Mouse (Mus musculus) heart, postnatal 25 days (tissue): Measurements from ENCODE around the gene Srsf10. TPM values are rescaled to one million over a fixed set of nuclear protein-coding genes. Genes with fewer than 3 reads are reported as not detected.

ENCODE experiments used
- DNase-seq: peaks from one replicate; pipeline ENCODE4 v3.0.0; 2022; ENCODE audit warnings: low spot score
- intact Hi-C: fragments of 180-260 bp; cut with DNase I; formaldehyde crosslinking; loops from one replicate; pipeline ENCODE4 v1.15.1; 2025
- total RNA-seq, 2 experiments: library from RNA; stranded (reverse); gene quantifications; 2 replicates each; pipeline ENCODE4 v1.2.3; 2021

Gene Srsf10
- 10 to 100 TPM; 41.7 to 47.7 TPM for total RNA-seq

DNA sequence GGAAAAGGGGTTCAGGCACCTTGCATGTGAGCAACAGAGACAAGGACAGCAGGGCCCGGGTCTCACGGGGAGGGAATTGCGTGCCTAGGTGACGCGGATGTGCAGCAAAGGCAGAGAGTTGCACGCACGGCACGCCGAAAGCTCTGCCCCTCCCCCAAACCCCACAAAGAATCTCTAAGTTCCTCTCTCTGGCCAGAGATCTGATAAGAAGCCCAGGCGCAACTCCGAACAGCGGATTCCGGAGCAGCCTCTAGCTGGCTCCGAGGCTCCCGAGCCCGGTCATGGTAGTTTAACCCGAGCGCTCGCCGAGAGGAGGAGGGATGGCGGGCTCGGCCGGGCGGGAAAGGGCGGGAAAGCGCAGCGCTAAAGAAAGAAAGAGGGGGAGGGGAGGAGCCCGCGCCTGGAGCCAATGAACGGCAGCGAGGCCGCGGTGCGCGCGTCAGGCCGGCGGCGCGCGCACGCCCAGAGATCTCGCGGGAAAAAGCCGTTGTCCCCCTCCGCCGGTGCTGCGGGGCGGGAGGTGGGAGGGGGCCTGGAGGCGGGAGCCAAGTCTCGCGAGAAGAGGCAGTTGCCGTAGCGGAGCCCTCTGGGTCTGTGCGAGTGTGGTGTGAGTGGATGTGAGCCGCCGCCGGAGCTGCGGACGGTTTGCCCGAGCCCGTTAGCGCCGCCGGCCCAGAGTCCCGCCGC, at the start of gene Srsf10:
Srsf10 (plus strand) TSS at position 212 of the 687 bp plus-strand sequence.
- intact Hi-C loops: loop anchor here (1.0 kb wide), 1 partner anchor 18 kb away; the partner anchor contains the start of gene Pnrc2
- DNase-seq: peak; percentile 91

DNA sequence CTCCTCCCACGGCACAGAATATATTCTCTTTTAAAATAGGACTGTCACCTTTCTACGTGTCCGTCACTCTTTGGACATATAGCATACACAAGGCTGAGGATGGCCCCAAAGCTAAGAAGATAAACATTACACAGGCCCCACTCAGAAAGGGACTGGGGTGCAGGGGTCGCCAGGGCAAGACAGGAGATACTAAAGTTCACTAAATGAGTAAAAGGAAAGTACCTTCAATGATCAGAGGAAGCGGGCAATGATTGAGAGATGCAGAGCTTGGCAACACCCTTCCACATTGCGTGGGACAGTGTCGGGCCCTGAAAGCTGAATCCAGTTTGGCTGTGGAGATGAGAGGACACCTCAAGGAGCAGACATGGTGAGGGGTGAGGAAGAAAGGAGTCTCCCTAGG, 40.7 kb upstream of the Srsf10 start:
- intact Hi-C loops: no loop called here
- no peak for DNase-seq

DNA sequence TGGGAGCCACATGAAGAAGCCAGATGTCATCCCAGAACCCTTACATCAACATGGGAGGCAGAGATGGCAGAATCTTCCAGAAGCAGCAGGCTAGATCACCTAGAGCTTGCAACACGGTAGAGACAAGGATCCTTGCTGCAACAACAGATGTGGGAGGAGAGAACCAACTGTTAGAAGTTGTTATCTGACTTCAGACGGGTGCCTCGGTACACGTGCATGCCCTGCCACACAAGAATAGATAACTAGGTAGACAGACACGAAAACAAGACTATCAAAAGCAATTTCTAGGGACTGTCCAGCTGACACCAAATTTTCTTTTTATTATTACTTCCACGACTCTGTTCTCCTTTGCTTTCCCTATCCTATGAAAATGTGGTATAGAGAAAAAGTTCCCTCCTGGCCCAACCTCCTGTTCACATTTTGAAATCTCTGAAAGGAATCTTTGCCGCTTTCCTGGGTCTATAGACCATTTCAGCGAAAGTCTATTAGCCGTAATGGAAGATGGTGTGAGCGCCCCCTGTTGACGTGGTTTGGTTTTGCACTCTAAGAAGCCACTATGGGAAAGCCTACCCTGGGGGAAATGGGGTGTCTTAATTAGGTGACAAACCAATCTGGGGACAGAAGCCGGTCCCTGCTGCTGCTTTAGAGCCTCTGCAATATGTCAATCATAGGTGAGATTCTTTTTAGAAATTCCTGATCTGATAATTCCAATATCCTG, 38.5 kb upstream of the Srsf10 start:
- no peak for DNase-seq
- intact Hi-C loops: no loop called here

DNA sequence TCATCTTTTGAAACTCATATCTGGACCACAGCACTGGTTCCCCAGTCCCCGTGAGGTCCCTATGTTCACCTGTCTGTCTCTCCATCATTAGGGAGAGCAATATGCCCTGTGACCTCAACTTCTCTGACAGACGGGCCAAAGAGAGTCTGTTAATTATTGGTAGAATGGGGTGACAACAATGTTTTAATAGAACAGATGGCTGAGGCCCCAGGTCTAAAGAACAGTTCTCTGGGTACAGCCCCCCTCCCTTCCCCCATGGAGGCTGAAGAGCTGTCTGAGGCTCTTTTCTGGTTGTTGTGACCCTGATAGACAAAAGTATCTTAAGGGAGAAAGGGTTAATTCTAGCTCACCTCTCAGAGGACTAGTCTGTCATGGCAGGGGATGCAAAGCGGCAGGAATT, 37.2 kb upstream of the Srsf10 start:
- no peak for DNase-seq
- intact Hi-C loops: no loop called here

DNA sequence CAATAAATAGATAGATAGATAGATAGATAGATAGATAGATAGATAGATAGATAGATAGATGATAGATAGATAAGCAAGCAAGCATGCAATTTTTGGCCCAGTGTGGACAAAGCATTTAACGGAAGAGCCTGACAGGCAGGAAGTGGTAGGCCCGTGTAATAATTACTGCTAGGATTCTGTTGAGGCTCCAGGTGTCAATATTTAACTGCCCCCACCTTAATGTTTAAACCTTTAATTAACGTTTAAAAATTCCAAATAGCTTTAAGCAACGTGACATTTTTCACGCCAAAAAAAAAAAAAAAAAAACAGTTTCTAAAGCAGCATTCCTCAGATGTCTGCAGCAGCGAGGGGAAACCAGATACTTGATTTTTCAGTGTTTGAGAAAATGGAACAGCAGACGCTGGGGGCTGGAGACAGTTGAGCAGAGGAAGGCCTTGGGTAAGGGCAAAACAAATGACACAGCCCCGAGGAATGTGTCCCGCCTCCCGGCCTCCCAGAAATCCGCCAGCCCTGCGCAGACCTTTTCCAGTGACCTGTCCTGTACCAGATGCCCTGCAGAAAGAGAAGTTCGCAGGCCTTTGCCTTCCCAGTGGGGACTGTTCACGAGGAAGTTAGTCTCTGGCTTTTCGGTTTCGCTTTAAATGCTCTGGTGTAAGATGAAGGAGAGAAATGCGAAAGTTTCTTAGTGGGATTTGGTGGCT, 35.6 kb upstream of the Srsf10 start:
- no peak for DNase-seq
- intact Hi-C loops: loop anchor here (5.0 kb wide), 1 partner anchor 57 kb away; no protein-coding TSS in a partner anchor

DNA sequence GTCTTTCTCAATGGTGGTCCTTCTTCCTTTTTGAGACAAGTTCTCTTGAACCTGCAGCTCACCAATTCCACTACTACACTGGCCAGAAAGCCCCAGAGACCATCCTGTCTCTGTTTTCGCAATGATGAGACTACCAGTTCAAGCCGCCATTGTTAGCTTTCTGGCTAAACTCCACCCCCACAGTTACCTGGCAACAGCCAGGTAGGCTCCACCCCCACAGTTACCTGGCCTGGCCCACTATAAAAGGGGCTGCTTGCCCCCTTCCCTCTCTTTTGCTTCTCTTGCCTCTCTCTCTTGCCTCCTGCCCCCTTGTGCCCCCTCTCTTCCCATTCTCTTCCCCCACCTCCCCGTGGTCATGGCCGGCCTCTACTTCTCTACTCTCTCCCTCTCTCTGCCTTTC, 33.8 kb upstream of the Srsf10 start:
- no peak for DNase-seq
- intact Hi-C loops: loop anchor here (5.0 kb wide), 1 partner anchor 56 kb away; no protein-coding TSS in a partner anchor

DNA sequence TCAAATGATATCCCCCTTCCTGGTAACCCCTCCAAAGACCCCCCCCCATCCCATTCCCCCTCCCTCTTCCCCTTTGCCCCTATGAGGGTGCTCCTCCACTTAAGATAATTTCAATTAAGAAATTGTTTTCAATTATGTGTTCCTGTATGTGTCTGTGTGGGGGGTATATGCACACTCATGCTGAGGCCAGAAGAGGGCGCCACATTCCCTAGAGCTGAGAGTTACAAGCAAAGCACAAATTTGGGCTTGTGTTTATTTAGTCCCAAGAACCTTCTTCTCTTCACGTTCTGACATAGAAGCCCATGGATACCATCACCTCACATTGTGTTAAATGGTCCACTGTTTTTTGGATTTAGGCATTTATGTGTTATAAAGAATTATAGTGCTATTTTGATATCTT, 32.2 kb upstream of the Srsf10 start:
- no peak for DNase-seq
- intact Hi-C loops: loop anchor here (5.0 kb wide), 1 partner anchor 54 kb away; no protein-coding TSS in a partner anchor

DNA sequence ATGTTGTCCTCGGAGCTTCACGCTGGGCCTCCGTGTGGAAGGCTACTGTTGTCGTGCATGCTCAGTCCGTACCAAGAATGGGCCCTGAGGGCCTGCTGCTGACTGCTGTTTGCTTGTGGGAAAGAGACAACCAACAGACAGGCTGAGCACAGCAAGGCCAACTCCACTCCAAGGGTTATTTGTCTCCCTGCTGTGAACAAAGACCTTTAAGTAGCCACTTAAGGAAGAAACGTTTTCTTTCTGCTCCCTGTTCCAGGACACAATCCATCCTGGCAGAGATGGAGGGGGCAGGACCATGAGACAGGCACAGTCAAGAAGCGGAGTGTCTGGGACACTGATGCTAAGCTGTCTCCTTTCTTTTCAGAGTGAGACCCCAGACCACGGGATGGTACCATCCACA, 31.3 kb upstream of the Srsf10 start:
- intact Hi-C loops: loop anchor here (5.0 kb wide), 1 partner anchor 53 kb away; no protein-coding TSS in a partner anchor
- DNase-seq: no peak

DNA sequence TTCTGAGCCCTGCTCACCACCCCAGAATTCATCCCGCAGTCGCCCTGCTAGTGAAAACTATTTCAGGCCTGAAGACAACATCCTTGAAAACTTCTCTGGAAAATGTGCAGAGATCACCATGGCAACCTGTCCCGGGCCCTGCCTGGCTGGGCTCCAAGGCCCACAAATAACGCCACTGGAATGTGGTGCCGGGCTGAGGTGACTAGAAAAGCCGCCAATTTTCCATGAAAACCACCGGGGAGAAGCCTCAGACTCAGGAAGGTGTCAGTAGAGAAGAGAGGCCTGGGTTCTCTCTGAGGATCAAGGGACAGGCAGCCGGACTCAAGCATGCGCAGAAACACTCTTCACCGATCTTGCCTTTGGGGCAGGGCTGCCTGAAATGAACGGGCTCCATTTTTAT, 27.1 kb upstream of the Srsf10 start:
- intact Hi-C loops: no loop called here
- peak; percentile 77 for DNase-seq

DNA sequence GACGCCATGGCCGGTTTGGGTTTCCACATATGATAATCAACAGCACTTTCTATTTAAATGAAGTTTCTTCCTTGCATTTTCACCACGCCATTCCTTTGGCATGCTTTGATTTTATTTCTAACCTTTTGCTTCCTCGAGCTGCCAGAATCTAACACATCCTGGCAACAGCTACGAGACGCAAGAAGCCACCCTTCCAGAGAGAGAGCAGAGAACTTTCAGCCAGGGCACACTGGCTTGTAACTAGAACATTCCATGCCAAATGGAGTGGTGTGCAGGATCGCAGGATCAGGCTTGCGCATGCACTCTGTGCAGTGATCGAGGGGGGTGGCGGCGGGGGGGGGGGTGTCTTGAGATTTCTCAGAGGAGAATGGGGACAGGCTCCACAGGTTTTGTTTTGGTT, 23.5 kb upstream of the Srsf10 start:
- intact Hi-C loops: no loop called here
- DNase-seq: no peak

DNA sequence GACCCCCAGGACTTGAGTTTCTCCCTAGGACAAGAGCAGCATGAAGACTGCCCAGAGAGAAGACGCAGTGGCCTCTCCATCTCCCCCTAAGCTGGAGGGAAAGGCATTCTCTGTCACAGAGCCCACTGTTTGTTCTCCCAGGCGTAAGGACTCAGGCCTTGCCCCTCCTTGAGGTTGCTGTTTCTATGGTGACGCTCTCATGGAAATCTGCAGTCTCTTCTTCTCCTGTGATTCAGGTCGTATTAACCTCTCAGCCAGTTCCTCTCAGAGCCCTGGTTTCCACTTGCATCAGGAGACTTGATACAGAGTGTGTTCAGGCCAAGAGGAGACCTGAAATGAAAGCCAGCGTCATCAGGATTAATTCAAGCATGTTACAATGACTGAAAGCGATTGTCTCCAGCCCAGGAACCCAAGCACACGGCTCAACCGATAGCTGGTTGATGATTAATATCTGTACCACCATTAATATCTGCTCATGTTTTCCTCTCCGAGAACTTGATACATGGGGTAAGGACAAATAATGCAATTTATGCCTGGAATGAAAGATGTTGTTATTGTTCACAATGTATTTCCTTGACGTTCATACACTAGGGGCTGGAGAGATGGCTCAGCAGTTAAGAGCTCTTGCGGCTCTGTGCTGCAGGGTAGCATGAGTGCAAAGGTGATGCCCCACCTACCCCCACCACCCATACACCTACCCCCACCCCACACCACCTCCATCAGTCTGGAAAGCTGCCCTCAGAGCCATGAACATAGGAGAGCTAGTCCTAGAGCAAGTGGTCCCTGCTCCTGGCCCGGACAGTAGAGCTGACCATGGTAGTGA, 22.0 kb upstream of the Srsf10 start:
- intact Hi-C loops: no loop called here
- no peak for DNase-seq

DNA sequence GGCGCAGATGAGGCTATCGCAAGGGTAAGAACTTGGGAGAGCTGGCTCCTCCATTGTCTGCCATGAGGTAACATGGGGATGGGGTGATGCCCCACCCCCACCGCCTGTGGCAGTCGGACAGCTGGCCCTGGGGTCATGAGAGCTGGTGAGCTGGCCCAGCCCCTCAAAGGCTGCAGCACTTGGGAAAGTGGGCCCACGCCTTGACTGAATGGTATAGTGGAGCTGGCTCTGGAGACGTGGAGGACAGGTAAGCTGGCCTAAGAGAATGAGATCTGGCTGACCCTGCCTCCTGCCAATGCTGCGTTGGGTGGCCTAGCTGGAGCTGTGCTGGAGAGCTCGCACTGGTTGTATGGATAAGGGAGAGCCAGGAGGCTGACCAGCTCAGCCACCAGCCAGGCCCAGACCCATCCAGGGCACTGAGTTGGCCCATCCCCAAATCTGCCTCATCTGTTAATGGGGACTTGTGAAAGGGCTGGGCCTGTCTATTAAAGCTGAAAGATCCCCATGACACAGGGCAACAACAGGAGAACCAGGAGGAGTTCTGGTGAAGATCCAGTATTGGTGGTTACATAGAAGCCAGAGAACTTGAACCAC, 21.3 kb upstream of the Srsf10 start:
- intact Hi-C loops: no loop called here
- DNase-seq: no peak

DNA sequence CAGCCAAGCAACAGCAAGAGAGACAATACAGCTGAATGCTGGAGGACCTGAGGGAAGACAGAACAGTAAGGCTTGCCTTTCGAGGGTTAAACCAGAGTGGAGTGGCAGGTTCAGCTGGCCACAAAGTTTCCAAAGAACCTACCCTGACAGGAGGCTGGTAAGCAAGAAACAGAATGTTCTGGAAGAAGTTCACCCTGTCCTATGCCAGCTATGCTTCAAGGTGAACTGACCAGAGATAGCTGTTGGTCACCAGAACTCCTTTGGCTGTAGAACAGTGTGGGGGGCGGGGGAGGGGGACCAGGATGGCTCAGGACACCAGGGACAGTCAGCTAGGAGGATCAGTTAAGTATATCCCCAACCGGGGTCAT, 16.6 kb upstream of the Srsf10 start:
- DNase-seq: no peak
- intact Hi-C loops: loop anchor here (5.0 kb wide), 1 partner anchor 37 kb away; no protein-coding TSS in a partner anchor

DNA sequence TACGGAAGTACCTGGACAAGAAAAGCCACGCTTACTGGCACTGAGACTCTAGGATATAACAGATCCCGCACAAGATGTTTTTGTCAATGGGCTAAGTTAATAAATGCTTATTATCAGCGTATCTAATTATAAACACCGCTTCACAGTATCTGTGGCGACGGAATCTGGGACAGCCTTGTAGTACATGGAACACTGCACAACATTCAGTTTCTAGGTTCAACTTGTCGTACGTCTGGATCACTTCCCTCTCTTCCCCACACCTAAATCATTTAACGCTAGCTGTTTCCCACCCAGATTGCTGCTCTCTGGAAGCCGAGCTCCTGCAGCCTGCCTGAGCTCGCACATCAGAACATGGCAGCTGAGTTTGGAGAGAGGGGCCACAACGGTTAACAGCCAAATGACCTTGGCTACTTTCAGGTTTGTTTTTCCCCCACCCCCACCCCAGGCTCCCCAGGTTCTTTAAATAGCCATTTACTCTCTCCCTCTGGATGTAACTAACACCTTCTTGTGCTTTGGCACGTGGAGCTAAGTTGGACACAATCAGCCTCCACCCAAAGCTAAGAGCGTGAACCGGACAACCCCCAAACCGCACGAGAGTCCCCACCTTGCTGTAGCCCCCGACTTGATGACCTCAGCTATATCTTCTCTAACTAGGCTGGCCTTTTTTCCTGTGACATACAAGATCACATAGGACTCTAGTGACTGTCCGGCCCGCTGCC, 16.1 kb upstream of the Srsf10 start:
- intact Hi-C loops: loop anchor here (5.0 kb wide), 1 partner anchor 37 kb away; no protein-coding TSS in a partner anchor

DNA sequence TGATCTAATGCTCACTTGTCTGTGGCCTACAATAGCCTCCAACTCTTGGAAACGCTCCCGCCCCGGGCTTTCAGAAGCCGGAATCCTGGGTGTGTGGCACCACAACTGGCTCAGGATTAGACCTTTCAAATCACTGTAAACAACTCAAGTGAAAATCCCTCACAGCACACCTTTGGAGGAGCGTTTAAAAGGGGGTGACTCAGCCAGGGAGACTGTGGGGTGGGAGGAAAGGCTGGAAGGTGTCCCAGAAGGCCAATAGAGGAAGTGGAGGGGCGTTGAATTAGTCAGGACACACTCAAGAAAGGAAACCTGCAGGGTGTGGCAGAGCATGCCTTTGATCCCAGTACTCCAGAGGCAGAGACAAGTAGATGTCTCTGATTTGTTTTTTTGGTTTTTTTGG, 11.1 kb upstream of the Srsf10 start:
- intact Hi-C loops: no loop called here
- no peak for DNase-seq

More for the DNA sequence above, 16.1 kb upstream of the Srsf10 start:
- no peak for DNase-seq

DNA sequence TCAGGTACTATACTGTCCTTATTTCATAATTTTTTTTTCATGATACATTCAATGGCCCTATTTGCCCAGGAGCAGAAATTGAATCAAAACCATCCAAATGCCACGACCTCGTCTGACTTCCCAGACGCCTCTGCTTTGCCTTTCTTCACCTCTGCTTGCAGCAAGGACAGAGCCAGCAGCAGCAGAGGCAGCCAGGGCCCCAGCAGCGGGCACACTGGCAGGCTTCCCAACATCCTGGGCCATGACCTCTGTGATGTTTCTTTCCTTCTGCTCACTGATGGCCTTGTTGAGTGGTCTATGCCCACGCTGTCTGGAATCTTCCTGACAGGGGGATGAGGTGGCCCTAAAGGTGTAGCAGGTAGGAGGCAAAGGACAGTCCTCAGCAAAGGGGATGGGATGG, 8.0 kb upstream of the Srsf10 start:
- no peak for DNase-seq
- intact Hi-C loops: no loop called here

DNA sequence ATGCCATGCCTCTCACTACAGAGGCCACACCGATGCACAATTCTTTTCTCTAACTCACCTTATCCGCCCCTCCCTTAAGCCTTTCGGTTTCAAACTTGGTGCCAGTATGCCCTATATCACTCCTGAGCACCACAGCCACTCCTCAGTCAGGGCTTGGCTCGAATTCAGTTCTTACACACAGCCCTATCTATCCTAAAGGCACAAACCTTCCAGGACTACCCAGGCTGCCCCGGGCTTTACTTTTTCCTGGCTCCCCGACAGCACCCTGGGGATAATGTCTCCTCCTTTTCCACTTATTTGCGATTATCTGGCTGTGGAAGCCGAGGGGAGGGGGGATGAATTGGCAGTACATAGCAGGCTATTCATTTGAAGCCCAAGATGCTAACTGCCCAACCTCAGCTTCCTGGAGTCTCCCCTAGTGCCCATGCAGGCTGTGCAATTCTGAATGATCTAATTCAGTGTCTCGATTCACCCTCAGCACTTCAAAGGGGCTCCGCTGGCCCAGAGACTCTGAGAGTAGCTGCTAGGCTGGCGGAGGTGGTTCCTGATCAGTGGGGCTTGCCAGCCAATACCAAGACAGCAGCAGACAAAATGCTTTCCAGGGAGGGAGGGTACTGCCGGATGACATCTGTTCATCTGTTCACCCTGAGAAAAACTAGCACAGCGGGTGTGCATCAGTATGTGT, 5.0 kb upstream of the Srsf10 start:
- no peak for DNase-seq
- intact Hi-C loops: no loop called here

DNA sequence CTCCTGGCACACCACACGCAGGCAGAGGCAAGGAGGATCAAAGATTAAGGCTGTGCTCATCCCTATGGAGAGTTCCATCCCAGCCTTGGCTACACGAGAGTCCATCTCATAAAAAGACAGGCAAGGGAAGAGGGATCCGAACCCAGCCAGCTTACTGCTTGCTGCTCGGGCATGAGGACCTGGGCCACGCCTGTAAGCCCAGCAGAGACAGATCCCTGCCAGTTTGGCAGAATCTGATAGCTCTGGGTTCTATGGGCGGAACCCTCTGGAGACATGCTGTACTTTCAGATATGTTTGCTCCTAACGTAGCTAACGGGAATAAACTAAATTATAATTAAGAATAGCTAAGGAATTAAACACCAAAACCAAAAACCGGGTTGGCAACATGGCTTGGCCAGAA, 3.6 kb upstream of the Srsf10 start:
- intact Hi-C loops: no loop called here

More for the DNA sequence above, 3.6 kb upstream of the Srsf10 start:
- DNase-seq: no peak
